Mouse (Mus musculus) neural tube, embryonic 12.5 days (tissue): ENCODE measurements at regions not wholly inside any gene's neighbourhood (a gene's known extent, or its start where the extent isn't known, plus 50 kb on each side); places are given as distances from the start of the nearest gene placed in this dataset.

Source experiments
- ATAC-seq: fragments of 200-750 bp; cut with Nextera tagmentation; 2 replicates; pipeline ENCODE4 v1.8.0; 2017; ENCODE audit warnings: low read depth, mild to moderate bottlenecking, moderate TSS enrichment, moderate library complexity; ENCODE audit not compliant: low FRiP score
- H3K27ac ChIP-seq: fragments of 300-500 bp; sonication (generic); 2 replicates; pipeline ENCODE4 v1.5.1; 2016
- H3K27me3 ChIP-seq: fragments of 300-500 bp; sonication (generic); replicated peaks from 2 replicates; pipeline ENCODE4 v1.6.1; 2016; ENCODE audit warnings: mild to moderate bottlenecking
- H3K36me3 ChIP-seq: fragments of 300-500 bp; sonication (generic); 2 replicates; pipeline ENCODE4 v1.6.1; 2016; ENCODE audit warnings: mild to moderate bottlenecking
- H3K4me1 ChIP-seq: fragments of 300-500 bp; sonication (generic); 2 replicates; pipeline ENCODE4 v1.6.1; 2016
- H3K4me2 ChIP-seq: fragments of 300-500 bp; sonication (generic); replicated peaks from 2 replicates; pipeline ENCODE4 v1.6.1; 2016; ENCODE audit warnings: mild to moderate bottlenecking
- H3K4me3 ChIP-seq: fragments of 300-500 bp; sonication (generic); 2 replicates; pipeline ENCODE4 v1.5.1; 2016
- H3K9ac ChIP-seq: fragments of 300-500 bp; sonication (generic); 2 replicates; pipeline ENCODE4 v1.6.1; 2016; ENCODE audit warnings: mild to moderate bottlenecking
- H3K9me3 ChIP-seq: fragments of 300-500 bp; sonication (generic); 2 replicates; pipeline ENCODE4 v1.6.1; 2016; ENCODE audit warnings: mild to moderate bottlenecking
- WGBS: fragments of 180-500 bp; shearing (Covaris S2); methylation state at CpG from one replicate; pipeline ENCODE4 v1.1.7; 2016; 5-methylcytosine and 5-hydroxymethylcytosine counted together

- no peaks in the 10 kb centered on the region for H3K4me1 ChIP-seq
- no peak overlapping the region for H3K9ac ChIP-seq
- no peaks in the 10 kb centered on the region for H3K36me3 ChIP-seq
- no peaks in the 10 kb centered on the region for H3K9me3 ChIP-seq
- no peak overlapping the region for H3K4me3 ChIP-seq
- no peak overlapping the region for H3K4me2 ChIP-seq
- H3K27ac ChIP-seq: no peak overlapping the region
- ATAC-seq: no peak
- H3K27me3 ChIP-seq: no peaks in the 10 kb centered on the region
Measured at GRCm38 (mm10) chrX:92981141-92981540, 305.1 kb upstream of the Arx start.

GRCm38 (mm10) chrX:93002236-93002976 is 283.8 kb upstream of the Arx start:
- no peak overlapping the region for H3K9ac ChIP-seq
- no peak overlapping the region for H3K4me2 ChIP-seq
- WGBS: 68% methylated on average over 9 of the region's 9 CpGs
- ATAC-seq: no peak
- H3K36me3 ChIP-seq: no peaks in the 10 kb centered on the region
- H3K27ac ChIP-seq: no peak overlapping the region
- H3K4me3 ChIP-seq: no peak overlapping the region
- no peaks in the 10 kb centered on the region for H3K4me1 ChIP-seq
- H3K9me3 ChIP-seq: no peaks in the 10 kb centered on the region
- no peaks in the 10 kb centered on the region for H3K27me3 ChIP-seq

DNA sequence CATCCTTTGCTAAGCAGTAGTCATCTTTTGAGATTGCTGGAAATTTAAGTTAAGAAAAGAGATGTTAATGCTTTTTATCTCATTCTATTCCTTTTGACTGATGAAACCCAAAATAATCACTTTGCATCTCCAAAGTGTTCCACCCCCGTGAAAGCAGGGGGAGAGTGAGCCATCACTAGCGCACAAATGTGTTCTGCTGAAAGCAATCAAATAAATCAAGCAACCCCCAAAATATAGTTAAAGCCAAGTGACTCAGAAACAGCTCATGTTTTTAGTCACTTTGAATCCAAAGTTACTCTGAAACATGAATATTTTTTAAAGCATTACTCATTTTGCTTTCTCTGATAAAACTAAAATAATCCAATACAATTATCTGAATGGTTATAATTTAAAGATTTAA is 279.6 kb upstream of the Arx start:
- H3K9ac ChIP-seq: no peak overlapping the region
- H3K4me2 ChIP-seq: no peak overlapping the region
- no peaks in the 10 kb centered on the region for H3K4me1 ChIP-seq
- no peaks in the 10 kb centered on the region for H3K27me3 ChIP-seq
- no peak overlapping the region for H3K27ac ChIP-seq
- no peak for ATAC-seq
- no peak overlapping the region for H3K4me3 ChIP-seq
- no peaks in the 10 kb centered on the region for H3K36me3 ChIP-seq
- 84% methylated on average over 2 of the region's 2 CpGs for WGBS
- no peaks in the 10 kb centered on the region for H3K9me3 ChIP-seq

DNA sequence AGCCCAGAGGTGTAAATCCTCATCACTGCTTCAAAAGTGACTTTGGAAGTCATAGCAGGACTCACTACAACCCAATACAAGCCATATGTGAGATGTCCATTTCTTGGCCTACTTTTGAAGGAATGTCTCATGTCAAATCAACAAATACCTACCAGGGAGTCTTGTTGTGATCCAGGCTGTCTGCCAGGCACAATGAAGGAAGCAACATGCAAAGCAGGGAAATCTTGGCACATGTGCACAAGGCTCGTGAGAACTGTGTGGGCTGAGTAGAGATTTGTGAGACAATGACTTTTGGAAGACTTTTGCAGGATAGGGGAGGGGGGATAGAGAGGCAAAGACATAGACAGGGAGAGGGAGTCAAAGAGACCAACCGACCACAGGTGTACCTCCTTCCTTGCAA is 274.7 kb upstream of the Arx start:
- H3K27me3 ChIP-seq: no peaks in the 10 kb centered on the region
- no peak overlapping the region for H3K9ac ChIP-seq
- H3K4me3 ChIP-seq: no peak overlapping the region
- no peaks in the 10 kb centered on the region for H3K9me3 ChIP-seq
- H3K4me2 ChIP-seq: no peak overlapping the region
- H3K27ac ChIP-seq: no peak overlapping the region
- no peaks in the 10 kb centered on the region for H3K36me3 ChIP-seq
- 70% methylated on average over 2 of the region's 2 CpGs for WGBS
- ATAC-seq: no peak
- no peaks in the 10 kb centered on the region for H3K4me1 ChIP-seq

DNA sequence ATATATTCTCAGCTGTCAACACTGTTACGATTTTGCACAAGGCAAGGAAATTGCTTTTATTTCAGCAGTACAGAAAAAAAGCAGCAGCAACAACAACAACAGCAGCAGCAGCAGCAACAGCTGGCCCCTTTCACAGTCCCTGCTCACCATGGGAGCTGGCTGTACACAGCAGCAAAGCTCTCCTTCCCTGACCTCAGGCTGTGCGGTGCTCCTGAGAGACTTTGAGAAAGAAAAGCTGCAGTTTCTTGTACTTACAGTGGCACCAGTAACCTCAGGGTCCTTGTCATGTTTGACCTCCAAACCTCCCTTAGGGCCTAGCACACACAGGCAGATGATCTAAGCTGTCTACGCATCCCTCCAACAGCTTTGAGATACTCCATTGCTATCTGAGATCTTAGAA is 269.9 kb upstream of the Arx start:
- no peaks in the 10 kb centered on the region for H3K27me3 ChIP-seq
- 65% methylated on average over 3 of the region's 3 CpGs for WGBS
- no peak overlapping the region for H3K9ac ChIP-seq
- no peaks in the 10 kb centered on the region for H3K36me3 ChIP-seq
- H3K4me2 ChIP-seq: no peak overlapping the region
- H3K4me1 ChIP-seq: no peaks in the 10 kb centered on the region
- ATAC-seq: no peak
- H3K4me3 ChIP-seq: no peak overlapping the region
- no peak overlapping the region for H3K27ac ChIP-seq
- no peaks in the 10 kb centered on the region for H3K9me3 ChIP-seq

DNA sequence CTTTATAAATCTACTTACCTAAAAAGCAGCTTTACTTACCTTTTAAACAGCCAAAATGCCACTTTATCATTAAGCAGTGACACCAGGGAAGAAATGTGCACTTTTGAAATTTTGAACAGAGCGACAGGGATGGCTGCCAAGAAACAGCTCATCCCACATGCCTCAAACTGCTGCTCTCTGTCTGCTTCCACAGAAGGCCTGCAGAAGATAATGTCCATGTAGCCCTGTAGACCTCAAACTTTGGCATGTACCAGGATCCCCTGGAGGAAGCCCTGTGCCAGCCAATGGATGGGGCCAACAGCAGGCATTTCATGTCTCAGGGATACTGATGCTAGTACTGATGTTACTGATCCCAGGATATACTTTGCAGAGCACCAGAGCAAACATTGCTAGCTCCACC is 245.1 kb upstream of the Arx start:
- no peak for ATAC-seq
- Histone ChIP-seq H3K4me2 (no peak overlapping the region), H3K27ac (no peak overlapping the region), H3K9ac (no peak overlapping the region), H3K27me3 (no peaks in the 10 kb centered on the region), H3K9me3 (no peaks in the 10 kb centered on the region), H3K4me3 (no peak overlapping the region), H3K36me3 (no peaks in the 10 kb centered on the region), H3K4me1 (no peaks in the 10 kb centered on the region)
- WGBS: 90% methylated on average over 1 of the region's 1 CpGs

DNA sequence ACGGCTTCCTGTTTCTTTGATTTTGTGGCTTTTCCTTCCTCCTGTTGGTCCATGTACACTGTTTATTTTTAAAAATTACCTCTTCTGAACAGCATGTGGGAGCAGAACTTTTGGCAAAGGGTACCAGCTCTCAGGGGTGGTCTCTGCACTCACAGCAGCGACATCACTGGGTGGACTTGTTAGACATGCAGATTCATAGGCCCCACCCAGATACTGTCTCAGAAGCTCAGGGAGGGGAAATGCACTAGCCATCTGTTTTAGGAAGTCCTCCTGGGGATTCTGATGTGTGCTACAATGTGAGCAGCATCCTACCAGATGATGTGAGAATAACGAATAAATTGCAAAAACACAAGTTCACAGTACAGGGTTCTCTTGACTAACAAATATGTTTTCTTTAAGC is 243.5 kb upstream of the Arx start:
- H3K9ac ChIP-seq: no peak overlapping the region
- H3K27ac ChIP-seq: no peak overlapping the region
- no peaks in the 10 kb centered on the region for H3K4me1 ChIP-seq
- WGBS: 68% methylated on average over 3 of the region's 3 CpGs
- H3K27me3 ChIP-seq: no peaks in the 10 kb centered on the region
- no peaks in the 10 kb centered on the region for H3K36me3 ChIP-seq
- H3K4me3 ChIP-seq: no peak overlapping the region
- H3K4me2 ChIP-seq: no peak overlapping the region
- no peaks in the 10 kb centered on the region for H3K9me3 ChIP-seq
- ATAC-seq: no peak

DNA sequence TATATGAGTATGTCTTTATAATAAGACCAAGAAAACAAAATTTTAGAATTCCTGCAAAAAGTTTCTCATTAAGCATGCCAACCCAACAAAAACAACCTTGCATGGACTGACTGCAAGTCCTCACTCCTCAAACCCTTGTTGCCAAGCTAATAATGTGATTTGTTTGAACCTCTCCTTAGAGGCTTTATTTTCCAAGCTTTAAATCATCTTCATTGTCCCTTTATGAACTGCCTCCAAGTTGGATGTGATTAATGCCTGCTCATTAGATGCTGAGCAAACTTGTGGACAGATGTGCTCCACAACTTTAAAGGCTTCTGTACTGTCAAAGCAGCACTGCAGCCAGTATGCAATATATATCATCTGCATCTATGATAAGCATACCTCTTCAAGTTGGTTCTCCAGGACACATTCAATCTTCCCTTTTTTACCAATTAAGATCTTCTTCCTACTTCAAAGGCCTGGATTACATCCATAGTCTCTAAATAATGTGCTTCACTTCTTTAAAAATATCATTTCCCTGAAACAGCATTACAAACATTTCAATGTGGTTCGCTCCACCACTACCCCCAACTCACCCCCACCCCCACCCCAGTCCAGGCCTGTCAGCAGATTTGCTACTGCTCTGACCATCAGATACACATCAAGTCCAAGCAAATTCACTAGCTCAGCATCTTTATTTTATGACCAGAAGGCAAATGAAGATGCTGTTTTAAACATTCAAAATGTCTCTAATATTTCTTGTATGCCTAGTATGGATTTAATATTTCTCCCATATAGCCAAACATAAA is 237.1 kb upstream of the Arx start:
- no peak for ATAC-seq
- 79% methylated on average over 1 of the region's 1 CpGs for WGBS
- H3K4me1 ChIP-seq: no peaks in the 10 kb centered on the region

DNA sequence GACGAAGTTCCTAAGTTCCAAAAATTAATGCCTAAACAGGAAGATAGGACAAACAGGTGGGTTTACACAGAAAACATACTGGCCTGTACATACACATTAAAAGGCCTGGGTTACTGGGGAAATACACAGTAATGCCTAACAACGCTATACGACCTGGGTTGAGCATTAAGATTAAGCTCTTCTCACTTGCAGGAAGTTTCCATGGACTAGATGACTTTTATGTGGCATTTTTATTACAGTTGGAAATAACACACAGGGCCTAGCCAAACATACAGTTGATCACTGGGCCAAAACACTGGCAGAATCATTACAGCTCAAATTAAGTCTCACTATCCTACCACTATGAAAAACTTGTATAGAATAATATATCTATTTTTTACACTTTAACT is 236.5 kb upstream of the Arx start:
- WGBS: 83% methylated on average over 3 of the region's 3 CpGs
- H3K36me3 ChIP-seq: no peaks in the 10 kb centered on the region
- no peaks in the 10 kb centered on the region for H3K4me1 ChIP-seq
- H3K27ac ChIP-seq: no peak overlapping the region
- ATAC-seq: no peak
- no peak overlapping the region for H3K4me3 ChIP-seq
- H3K4me2 ChIP-seq: no peak overlapping the region
- H3K9ac ChIP-seq: no peak overlapping the region
- no peaks in the 10 kb centered on the region for H3K9me3 ChIP-seq
- no peaks in the 10 kb centered on the region for H3K27me3 ChIP-seq

More for the DNA sequence above, 237.1 kb upstream of the Arx start:
- H3K4me2 ChIP-seq: no peak overlapping the region
- no peaks in the 10 kb centered on the region for H3K36me3 ChIP-seq
- no peaks in the 10 kb centered on the region for H3K9me3 ChIP-seq
- no peaks in the 10 kb centered on the region for H3K27me3 ChIP-seq
- H3K4me3 ChIP-seq: no peak overlapping the region
- H3K27ac ChIP-seq: no peak overlapping the region
- no peak overlapping the region for H3K9ac ChIP-seq

GRCm38 (mm10) chrX:93059533-93059932 is 226.7 kb upstream of the Arx start:
- Histone ChIP-seq H3K4me3 (no peak overlapping the region), H3K9ac (no peak overlapping the region), H3K36me3 (no peaks in the 10 kb centered on the region), H3K27ac (no peak overlapping the region), H3K9me3 (no peaks in the 10 kb centered on the region), H3K27me3 (no peaks in the 10 kb centered on the region), H3K4me1 (no peaks in the 10 kb centered on the region), H3K4me2 (no peak overlapping the region)
- ATAC-seq: no peak
- WGBS: 73% methylated on average over 4 of the region's 4 CpGs

GRCm38 (mm10) chrX:93068884-93069283 is 217.4 kb upstream of the Arx start:
- Histone ChIP-seq H3K9ac (no peak overlapping the region), H3K4me3 (no peak overlapping the region), H3K27ac (no peak overlapping the region), H3K4me1 (no peaks in the 10 kb centered on the region), H3K27me3 (no peaks in the 10 kb centered on the region), H3K4me2 (no peak overlapping the region), H3K36me3 (no peaks in the 10 kb centered on the region), H3K9me3 (no peaks in the 10 kb centered on the region)
- WGBS: 66% methylated on average over 7 of the region's 7 CpGs
- no peak for ATAC-seq

- peak; percentile 58; the same call in 1 of the 2 replicates for ATAC-seq
- no peak overlapping the region for H3K27ac ChIP-seq
- H3K4me1 ChIP-seq: no peaks in the 10 kb centered on the region
- H3K4me2 ChIP-seq: peak overlapping the region; percentile 47
- no peak overlapping the region for H3K4me3 ChIP-seq
- H3K9ac ChIP-seq: no peak overlapping the region
- H3K27me3 ChIP-seq: no peaks in the 10 kb centered on the region
- H3K36me3 ChIP-seq: no peaks in the 10 kb centered on the region
- WGBS: 17% methylated on average over 13 of the region's 13 CpGs
- H3K9me3 ChIP-seq: no peaks in the 10 kb centered on the region
Measured at GRCm38 (mm10) chrX:93069569-93070289, 216.5 kb upstream of the Arx start.
